Mouse (Mus musculus) bone marrow macrophage, adult 2 months (primary cell): Measurements from ENCODE around the gene Tmem86b.

Source experiments
- CTCF ChIP-seq: IDR thresholded peaks from 2 replicates; pipeline ENCODE4 v1.5.1; 2012; ENCODE audit warnings: low read depth, mild to moderate bottlenecking, low read length, moderate library complexity
- POLR2A ChIP-seq: IDR thresholded peaks from 2 replicates; pipeline ENCODE4 v1.6.1; 2012; ENCODE audit warnings: mild to moderate bottlenecking, low read depth, low read length, borderline replicate concordance

DNA sequence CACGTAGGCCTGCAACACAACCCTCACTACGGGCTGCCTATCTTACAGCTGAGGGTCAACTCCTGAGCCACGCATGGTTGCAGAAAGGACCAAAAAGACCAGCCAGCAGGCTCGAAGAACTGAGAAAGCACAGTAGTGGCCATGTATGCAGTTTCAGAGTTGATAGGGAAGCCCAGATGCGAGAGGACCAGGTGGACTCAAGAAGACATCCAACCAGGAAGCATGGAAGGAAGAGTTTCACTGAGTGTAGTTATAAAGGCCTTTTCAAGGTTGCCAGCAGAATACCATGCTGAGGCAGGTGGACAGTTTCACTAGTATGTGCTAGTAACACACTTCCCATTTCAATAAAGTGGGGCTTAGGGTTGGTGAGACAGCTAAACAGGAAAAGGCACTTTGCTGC is 21.5 kb upstream of the Tmem86b start:
- no peak for TF ChIP-seq CTCF
- TF ChIP-seq POLR2A = no peak
